Mouse (Mus musculus) lung, postnatal 0 days (tissue): ENCODE data around the gene Bora. TPM values are rescaled to one million over a fixed set of nuclear protein-coding genes. Genes with fewer than 3 reads are reported as not detected.
A peak's percentile ranks its signal among the peaks of the same experiment; 100 is the strongest.
"Not testable (repeated sequence)": the region's sequence is repeated elsewhere in the genome, so short reads cannot be mapped to it uniquely, and the experiment has no call there.

Source experiments
- ATAC-seq: fragments of 200-750 bp; cut with Nextera tagmentation; 2 replicates; pipeline ENCODE4 v1.8.0; 2017; ENCODE audit warnings: moderate library complexity
- DNase-seq: peaks from one replicate; pipeline ENCODE4 v3.0.0-alpha.2; 2016; ENCODE audit warnings: low spot score
- H3K27ac ChIP-seq: fragments of 300-500 bp; sonication (generic); 2 replicates; pipeline ENCODE4 v1.5.1; 2014; ENCODE audit warnings: antibody characterized with exemption, mild to moderate bottlenecking, low read length, mixed read lengths
- H3K27me3 ChIP-seq: fragments of 300-500 bp; sonication (generic); replicated peaks from 2 replicates; pipeline ENCODE4 v1.6.1; 2014; ENCODE audit warnings: low read length, mixed read lengths; ENCODE audit not compliant: insufficient read depth
- H3K36me3 ChIP-seq: fragments of 300-500 bp; sonication (generic); 2 replicates; pipeline ENCODE4 v1.6.1; 2014; ENCODE audit warnings: low read length, mixed read lengths; ENCODE audit not compliant: insufficient read depth
- H3K4me1 ChIP-seq: fragments of 300-500 bp; sonication (generic); 2 replicates; pipeline ENCODE4 v1.6.1; 2014; ENCODE audit warnings: antibody characterized with exemption, low read depth, low read length, mixed read lengths; ENCODE audit not compliant: insufficient read depth
- H3K4me2 ChIP-seq: fragments of 300-500 bp; sonication (generic); replicated peaks from 2 replicates; pipeline ENCODE4 v1.6.1; 2014; ENCODE audit warnings: low read depth, mild to moderate bottlenecking, low read length, moderate library complexity, mixed read lengths
- H3K4me3 ChIP-seq: fragments of 300-500 bp; sonication (generic); 2 replicates; pipeline ENCODE4 v1.5.1; 2014; ENCODE audit warnings: low read depth, low read length
- H3K9ac ChIP-seq: fragments of 300-500 bp; sonication (generic); replicated peaks from 2 replicates; pipeline ENCODE4 v1.6.1; 2014; ENCODE audit warnings: low read depth, mild to moderate bottlenecking
- H3K9me3 ChIP-seq: fragments of 300-500 bp; sonication (generic); 2 replicates; pipeline ENCODE4 v1.6.1; 2016; ENCODE audit warnings: low read length, mixed read lengths
- CTCF ChIP-seq: IDR thresholded peaks from 2 replicates; pipeline ENCODE4 v1.5.1; 2016; ENCODE audit warnings: antibody characterized with exemption, mild to moderate bottlenecking
- EP300 ChIP-seq: IDR thresholded peaks from 2 replicates; pipeline ENCODE4 v1.6.1; 2016; ENCODE audit warnings: antibody characterized with exemption, mild to moderate bottlenecking, control low read depth
- WGBS: fragments of 180-500 bp; shearing (Covaris S2); extraction: QIAGEN DNeasy Blood & Tissue Kit; methylation state at CpG from one replicate; pipeline ENCODE4 v1.1.7; 2014; 5-methylcytosine and 5-hydroxymethylcytosine counted together
- polyA plus RNA-seq: library from polyadenylated mRNA; unstranded; fragments of >200 nt; fragmentation: Nextera tagmentation; extraction: Ambion mirVana; gene quantifications from 2 replicates; pipeline ENCODE4 v1.2.1, GENCODE M21; 2015

Bora gene
- polyA plus RNA-seq, 1 experiment from 2014 or later: 8.3 TPM

GRCm38 (mm10) chr14:99022346-99023086 lies 23.5 kb upstream of the Bora start:
- Histone ChIP-seq H3K4me1 (no peaks in the 10 kb centered on the region), H3K36me3 (no peaks in the 10 kb centered on the region), H3K9ac (no peak overlapping the region), H3K27me3 (no peaks in the 10 kb centered on the region), H3K9me3 (no peaks in the 10 kb centered on the region), H3K4me2 (peak overlapping the region; percentile 31; the same call in 1 of the 2 replicates), H3K4me3 (no peak overlapping the region), H3K27ac (no peak overlapping the region)
- DNase-seq (peak; percentile 36), ATAC-seq (no peak)
- no peak for TF ChIP-seq EP300
- peak; percentile 46 for TF ChIP-seq CTCF
- 41% methylated on average over 12 of the region's 12 CpGs for WGBS

DNA sequence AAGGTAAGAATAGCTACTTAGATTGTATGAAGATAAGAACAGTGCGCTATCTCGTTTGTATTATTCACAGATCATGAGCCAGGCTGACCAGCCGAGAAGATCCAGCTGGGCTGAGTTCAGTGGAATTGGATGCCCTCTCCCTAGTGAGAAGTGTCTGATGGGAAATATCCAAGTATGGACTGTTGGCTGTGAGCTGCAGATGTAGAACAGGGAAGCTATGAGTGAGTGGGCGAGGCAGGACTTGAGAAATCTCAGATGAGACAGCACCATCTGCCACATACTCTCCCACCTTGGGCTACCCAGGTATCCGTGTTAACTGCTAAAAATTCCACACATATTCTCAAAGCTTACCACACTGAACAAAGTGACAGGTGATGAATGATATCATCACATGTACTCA lies 16.0 kb upstream of the Bora start:
- Histone ChIP-seq H3K4me3 (no peak overlapping the region), H3K4me1 (no peaks in the 10 kb centered on the region), H3K4me2 (no peak overlapping the region), H3K27me3 (no peaks in the 10 kb centered on the region), H3K9me3 (no peaks in the 10 kb centered on the region), H3K9ac (no peak overlapping the region), H3K27ac (no peak overlapping the region), H3K36me3 (peaks cover 9% of the 10 kb centered on the region; the same call in 1 of the 2 replicates)
- DNase-seq: no peak
- 34% methylated on average over 5 of the region's 5 CpGs for WGBS
- TF ChIP-seq EP300 (no peak), CTCF (no peak)
- peak; percentile 41; the same call in 1 of the 2 replicates for ATAC-seq

DNA sequence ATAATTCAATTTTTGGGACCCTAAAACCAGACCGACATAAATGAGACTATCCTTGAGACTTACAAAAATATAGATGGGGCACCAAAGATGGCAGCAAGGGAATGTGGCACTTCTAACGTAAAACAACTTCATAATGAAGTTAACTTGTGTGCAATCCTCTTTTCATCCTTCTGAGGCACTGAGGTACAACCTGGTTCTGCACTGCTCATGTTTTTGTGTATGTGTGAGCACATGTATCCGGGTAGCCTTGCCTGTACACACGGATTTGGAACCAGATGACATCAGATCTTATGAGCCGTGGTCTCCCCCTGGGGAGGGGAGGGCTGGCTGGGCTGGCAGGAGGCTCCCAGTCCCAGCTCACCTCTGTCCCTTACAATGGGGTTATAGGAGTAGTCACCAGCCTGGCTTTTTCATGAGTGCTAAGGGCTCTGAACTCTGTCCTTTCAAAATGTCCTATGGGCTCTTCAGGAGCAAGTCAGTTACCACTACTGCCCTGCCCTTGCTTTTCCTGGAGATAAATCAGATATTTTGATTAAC lies 14.6 kb upstream of the Bora start:
- Histone ChIP-seq H3K9me3 (no peaks in the 10 kb centered on the region), H3K4me3 (no peak overlapping the region), H3K27me3 (no peaks in the 10 kb centered on the region), H3K4me1 (no peaks in the 10 kb centered on the region), H3K9ac (no peak overlapping the region), H3K27ac (no peak overlapping the region), H3K4me2 (no peak overlapping the region), H3K36me3 (peaks cover 9% of the 10 kb centered on the region; the same call in 1 of the 2 replicates)
- ATAC-seq (no peak), DNase-seq (no peak)
- TF ChIP-seq EP300: no peak
- 88% methylated on average over 5 of the region's 5 CpGs for WGBS

DNA sequence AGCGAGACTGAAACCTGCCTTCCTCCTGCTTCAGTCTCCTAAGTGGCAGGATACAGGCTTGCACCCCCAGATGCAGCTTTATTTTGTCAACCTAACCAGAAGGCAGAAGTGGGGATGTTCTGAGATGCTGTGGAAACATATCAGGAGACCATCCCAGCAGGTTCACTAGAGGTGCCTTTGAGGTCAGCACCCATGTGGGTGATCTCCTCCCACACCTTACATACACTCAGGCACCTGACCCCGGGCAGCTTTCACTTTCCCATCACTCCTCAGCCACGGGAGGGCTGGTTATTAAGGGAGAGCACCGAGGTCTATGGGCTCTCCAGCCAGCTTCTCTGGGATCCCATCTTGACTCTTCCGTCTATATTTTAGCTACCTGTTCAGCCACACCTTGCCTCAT lies 13.4 kb upstream of the Bora start:
- ATAC-seq: no peak
- Histone ChIP-seq H3K4me2 (no peak overlapping the region), H3K36me3 (peaks cover 9% of the 10 kb centered on the region; the same call in 1 of the 2 replicates), H3K4me1 (no peaks in the 10 kb centered on the region), H3K27me3 (no peaks in the 10 kb centered on the region), H3K27ac (no peak overlapping the region), H3K9me3 (no peaks in the 10 kb centered on the region), H3K4me3 (no peak overlapping the region), H3K9ac (no peak overlapping the region)
- WGBS: 78% methylated on average over 5 of the region's 5 CpGs
- no peak for DNase-seq
- TF ChIP-seq EP300 (no peak), CTCF (no peak)

DNA sequence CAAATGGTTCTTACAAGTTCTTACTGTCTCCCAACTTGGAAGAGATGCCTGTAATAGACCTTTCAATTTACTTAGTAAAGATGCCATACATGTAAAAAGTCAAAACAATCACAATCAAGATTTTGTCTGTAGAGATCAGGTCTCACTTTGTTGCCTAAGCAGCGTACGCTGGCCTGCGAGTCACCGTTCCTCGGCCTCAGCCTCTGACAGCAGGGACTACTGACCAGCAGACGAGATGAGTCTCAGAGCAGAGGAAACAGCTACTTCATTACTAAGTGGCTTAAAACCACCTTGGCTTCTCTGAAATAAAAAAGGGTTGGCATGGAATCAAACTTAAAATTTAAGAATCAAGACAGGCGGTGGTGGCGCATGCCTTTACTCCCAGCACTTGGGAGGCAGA lies 11.2 kb upstream of the Bora start:
- not testable (repeated sequence) for H3K4me3 ChIP-seq, DNase-seq, H3K36me3 ChIP-seq, H3K27me3 ChIP-seq, ATAC-seq, H3K27ac ChIP-seq, H3K4me1 ChIP-seq, H3K4me2 ChIP-seq, H3K9ac ChIP-seq, H3K9me3 ChIP-seq
- 90% methylated on average over 8 of the region's 8 CpGs for WGBS

DNA sequence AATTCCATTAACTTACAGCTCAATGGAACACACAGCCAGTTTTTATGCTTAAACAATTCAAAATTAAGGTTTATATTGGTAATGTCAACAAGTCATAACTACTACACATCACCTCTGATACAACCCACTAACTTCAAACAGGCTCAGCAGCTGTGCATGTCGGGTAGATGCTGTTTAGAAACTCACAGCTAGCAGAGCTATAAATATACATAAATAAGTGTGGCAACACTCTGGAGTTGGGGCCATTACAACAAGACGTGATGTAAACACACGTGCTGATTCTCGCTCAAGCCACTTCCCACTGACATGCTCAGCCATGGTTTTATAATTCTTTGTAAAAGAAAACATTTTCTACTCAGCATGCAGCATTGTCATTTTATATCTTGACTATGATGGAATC lies 10.0 kb upstream of the Bora start:
- Histone ChIP-seq H3K4me3 (no peak overlapping the region), H3K9me3 (no peaks in the 10 kb centered on the region), H3K4me2 (no peak overlapping the region), H3K4me1 (0 out of 2 replicates have a peak, but pooled peaks cover under 1% of the 10 kb centered on the region), H3K27me3 (no peaks in the 10 kb centered on the region), H3K9ac (no peak overlapping the region), H3K27ac (no peak overlapping the region), H3K36me3 (peaks cover 9% of the 10 kb centered on the region; the same call in 1 of the 2 replicates)
- TF ChIP-seq CTCF: no peak
- TF ChIP-seq EP300: no peak
- 48% methylated on average over 4 of the region's 4 CpGs for WGBS
- peak; percentile 26; the same call in 1 of the 2 replicates for ATAC-seq
- DNase-seq: peak; percentile 35
